8 mouse cellular contexts compared by ENCODE assay signal in genomic region chr6:125041047-125041446, GRCm38 (mm10). TPM values are rescaled to one million over a fixed set of nuclear protein-coding genes. Genes with fewer than 3 reads are reported as not detected.
DNase-seq lines count a peak whose midpoint lies in the region; ATAC-seq and TF ChIP-seq lines count a peak whose summit lies in the region.
"Had no signal": no experiment of that assay in that cellular context is flagged by ENCODE, and none has a peak within 500 bp of the region (broad histone marks: within the 10 kb centered on the region; RNA-seq: fewer than 3 reads in every experiment).

No protein-coding gene starts in this region.

- no peak for DNase-seq in lung, embryonic 14.5 days
- no peak for DNase-seq in lung, postnatal 10 days
- no peak for DNase-seq in retina, embryonic 14.5 days (ENCODE audit: low spot score)
- DNase-seq in right cerebral cortex, postnatal 4 days: no peak
- DNase-seq: cerebellum, postnatal 10 days had no signal

- TF ChIP-seq CTCF in lung, embryonic 14.5 days (IDR thresholded peaks at IDR 0.05; ENCODE audit: low read depth): no peak
- no peak for TF ChIP-seq CTCF in bone marrow, adult 2 months (IDR thresholded peaks at IDR 0.05; ENCODE audit: control insufficient read depth, insufficient read depth, low read length)

- H3K27me3 ChIP-seq in lung, embryonic 14.5 days (ENCODE audit: insufficient read depth, low read length): no peaks in the 10 kb centered on the region
- no peaks in the 10 kb centered on the region for H3K27me3 ChIP-seq in intestine, embryonic 16.5 days (replicated peaks; ENCODE audit: control insufficient read depth, insufficient read depth, low read length)

- H3K4me3 ChIP-seq in lung, embryonic 14.5 days (ENCODE audit: low read depth, low read length): no peak overlapping the region
- no peak overlapping the region for H3K4me3 ChIP-seq in bone marrow, adult 2 months (replicated peaks; ENCODE audit: control insufficient read depth, low read depth, low read length)
- no peak overlapping the region for H3K4me3 ChIP-seq in intestine, embryonic 16.5 days (ENCODE audit: low read length)

- no peaks in the 10 kb centered on the region for H3K9me3 ChIP-seq in lung, embryonic 14.5 days (ENCODE audit: low read depth, low read length)
- H3K9me3 ChIP-seq in intestine, embryonic 16.5 days (ENCODE audit: control insufficient read depth, low read length): no peaks in the 10 kb centered on the region

- no peak overlapping the region for H3K27ac ChIP-seq in lung, embryonic 14.5 days (ENCODE audit: low read depth)
- H3K27ac ChIP-seq in bone marrow, adult 2 months (ENCODE audit: control insufficient read depth, insufficient read depth, low read depth, low read length, poor library complexity): peak overlapping the region; percentile 56
- peak overlapping the region; percentile 55; the same call in 1 of the 2 replicates for H3K27ac ChIP-seq in intestine, embryonic 16.5 days (ENCODE audit: low read length)

- no peak overlapping the region for H3K9ac ChIP-seq in lung, embryonic 14.5 days
- no peak overlapping the region for H3K9ac ChIP-seq in intestine, embryonic 16.5 days (ENCODE audit: low read depth, low read length)

- ATAC-seq in lung, embryonic 14.5 days (ENCODE audit: insufficient read depth): no peak
- ATAC-seq in intestine, embryonic 16.5 days: no peak
- ATAC-seq in monocyte, adult 5-6 weeks (replicated peaks; ENCODE audit: insufficient number of reproducible peaks, low FRiP score, low TSS enrichment, poor library complexity, severe bottlenecking): peak; percentile 71

- peak overlapping the region; percentile 74 for H3K4me2 ChIP-seq in lung, embryonic 14.5 days
- H3K4me2 ChIP-seq in intestine, embryonic 16.5 days (ENCODE audit: low read depth, low read length): no peak overlapping the region

- H3K36me3 ChIP-seq in lung, embryonic 14.5 days (ENCODE audit: insufficient read depth): peaks cover 44% of the 10 kb centered on the region
- H3K36me3 ChIP-seq in intestine, embryonic 16.5 days (ENCODE audit: control insufficient read depth, insufficient read depth, low read length): peaks cover 7% of the 10 kb centered on the region; the same call in 1 of the 2 replicates

- H3K4me1 ChIP-seq in lung, embryonic 14.5 days (ENCODE audit: insufficient read depth): peaks cover 5% of the 10 kb centered on the region; the same call in 1 of the 2 replicates
- no peaks in the 10 kb centered on the region; the same call in 1 of the 2 replicates for H3K4me1 ChIP-seq in bone marrow, adult 2 months (ENCODE audit: control insufficient read depth, insufficient read depth, low read length)
- peaks cover 15% of the 10 kb centered on the region for H3K4me1 ChIP-seq in intestine, embryonic 16.5 days (ENCODE audit: control insufficient read depth, insufficient read depth, low read length)

- no peak for TF ChIP-seq POLR2A in bone marrow, adult 2 months (IDR thresholded peaks at IDR 0.05; ENCODE audit: borderline replicate concordance, control insufficient read depth, low read depth, low read length)

- 85% methylated on average over 7 of the region's 7 CpGs for WGBS in lung, embryonic 14.5 days
- 26% methylated on average over 7 of the region's 7 CpGs for WGBS in bone marrow, adult 2 months
- WGBS in intestine, embryonic 16.5 days: 73% methylated on average over 7 of the region's 7 CpGs

RNA-seq across cellular contexts. Expression of gene Ing4, which starts 1.5 kb away (rescaled TPM):
- 97.9 and 101 TPM in 2 replicates for polyA plus RNA-seq in lung, embryonic 14.5 days (2014; fragmentation: Nextera tagmentation; extraction: Ambion mirVana)
- polyA plus RNA-seq in bone marrow, adult 2 months (2011; ENCODE audit: insufficient read depth, insufficient read length, low replicate concordance, missing spikeins): 19.6 and 42.0 TPM in 2 replicates
- 96.0 and 105 TPM in 2 replicates for polyA plus RNA-seq in intestine, embryonic 16.5 days (2015; fragmentation: Nextera tagmentation; extraction: Ambion mirVana)
- total RNA-seq in monocyte, adult 5-6 weeks (2017): 118 to 132 TPM (median 119 TPM) in 3 replicates

RNA-seq across cellular contexts. Expression of gene Acrbp, which starts 8.4 kb away (rescaled TPM):
- 13.6 TPM in 2 replicates for polyA plus RNA-seq in lung, embryonic 14.5 days (2014; fragmentation: Nextera tagmentation; extraction: Ambion mirVana)
- 24.3 and 45.9 TPM in 2 replicates for polyA plus RNA-seq in bone marrow, adult 2 months (2011; ENCODE audit: insufficient read depth, insufficient read length, low replicate concordance, missing spikeins)
- polyA plus RNA-seq in intestine, embryonic 16.5 days (2015; fragmentation: Nextera tagmentation; extraction: Ambion mirVana): 9.8 and 10.6 TPM in 2 replicates
- 5.5 to 20.2 TPM (median 8.3 TPM) in 3 replicates for total RNA-seq in monocyte, adult 5-6 weeks (2017)

RNA-seq across cellular contexts. Expression of gene Lpar5, which starts 26.7 kb away (rescaled TPM):
- polyA plus RNA-seq in lung, embryonic 14.5 days (2014; fragmentation: Nextera tagmentation; extraction: Ambion mirVana): 0.31 and 0.49 TPM in 2 replicates
- not detected in 2 replicates for polyA plus RNA-seq in bone marrow, adult 2 months (2011; ENCODE audit: insufficient read depth, insufficient read length, low replicate concordance, missing spikeins)
- 9.4 and 9.7 TPM in 2 replicates for polyA plus RNA-seq in intestine, embryonic 16.5 days (2015; fragmentation: Nextera tagmentation; extraction: Ambion mirVana)
- total RNA-seq in monocyte, adult 5-6 weeks (2017): 3.1 to 8.7 TPM (median 3.6 TPM) in 3 replicates

RNA-seq across cellular contexts. Expression of gene Zfp384, which starts 32.1 kb away (rescaled TPM):
- polyA plus RNA-seq in lung, embryonic 14.5 days (2014; fragmentation: Nextera tagmentation; extraction: Ambion mirVana): 13.2 and 14.8 TPM in 2 replicates
- polyA plus RNA-seq in bone marrow, adult 2 months (2011; ENCODE audit: insufficient read depth, insufficient read length, low replicate concordance, missing spikeins): 26.2 and 46.0 TPM in 2 replicates
- polyA plus RNA-seq in intestine, embryonic 16.5 days (2015; fragmentation: Nextera tagmentation; extraction: Ambion mirVana): 8.9 and 10.3 TPM in 2 replicates
- total RNA-seq in monocyte, adult 5-6 weeks (2017): 26.0 to 44.7 TPM (median 28.6 TPM) in 3 replicates

RNA-seq across cellular contexts. Expression of gene Pianp, which starts 44.6 kb away (rescaled TPM):
- 0.39 and 0.59 TPM in 2 replicates for polyA plus RNA-seq in lung, embryonic 14.5 days (2014; fragmentation: Nextera tagmentation; extraction: Ambion mirVana)
- polyA plus RNA-seq in bone marrow, adult 2 months (2011; ENCODE audit: insufficient read depth, insufficient read length, low replicate concordance, missing spikeins): 3.4 TPM in 1 of 2 replicates, not detected in the other
- polyA plus RNA-seq in intestine, embryonic 16.5 days (2015; fragmentation: Nextera tagmentation; extraction: Ambion mirVana): 1.9 and 2.0 TPM in 2 replicates
- not detected in 3 replicates for total RNA-seq in monocyte, adult 5-6 weeks (2017)
